Mouse (Mus musculus) kidney, embryonic 14.5 days (tissue): Measurements from ENCODE around the gene Ugt1a10. TPM values are rescaled to one million over a fixed set of nuclear protein-coding genes. Genes with fewer than 3 reads are reported as not detected.

Experiments
- ATAC-seq: fragments of 200-750 bp; cut with Nextera tagmentation; 2 replicates; pipeline ENCODE4 v1.8.0; 2017; ENCODE audit warnings: moderate number of reproducible peaks, mild to moderate bottlenecking, moderate TSS enrichment, moderate library complexity; ENCODE audit not compliant: low FRiP score, low TSS enrichment
- H3K27ac ChIP-seq: fragments of 300-500 bp; sonication (generic); 2 replicates; pipeline ENCODE4 v1.5.1; 2014; ENCODE audit warnings: low read depth, mild to moderate bottlenecking, low read length, moderate library complexity, mixed read lengths
- H3K27me3 ChIP-seq: fragments of 300-500 bp; sonication (generic); 2 replicates; pipeline ENCODE4 v1.6.1; 2014; ENCODE audit warnings: mild to moderate bottlenecking, low read length; ENCODE audit not compliant: control insufficient read depth, insufficient read depth
- H3K36me3 ChIP-seq: fragments of 300-500 bp; sonication (generic); 2 replicates; pipeline ENCODE4 v1.6.1; 2014; ENCODE audit warnings: low read length, mixed read lengths; ENCODE audit not compliant: control insufficient read depth, insufficient read depth
- H3K4me1 ChIP-seq: fragments of 300-500 bp; sonication (generic); 2 replicates; pipeline ENCODE4 v1.6.1; 2014; ENCODE audit warnings: low read length, mixed read lengths; ENCODE audit not compliant: control insufficient read depth, insufficient read depth
- H3K4me2 ChIP-seq: fragments of 300-500 bp; sonication (generic); replicated peaks from 2 replicates; pipeline ENCODE4 v1.6.1; 2014; ENCODE audit warnings: low read depth, mild to moderate bottlenecking, low read length
- H3K4me3 ChIP-seq: fragments of 300-500 bp; sonication (generic); 2 replicates; pipeline ENCODE4 v1.5.1; 2014; ENCODE audit warnings: mild to moderate bottlenecking, low read length
- H3K9ac ChIP-seq: fragments of 300-500 bp; sonication (generic); 2 replicates; pipeline ENCODE4 v1.6.1; 2014; ENCODE audit warnings: low read depth, mild to moderate bottlenecking, low read length, moderate library complexity
- H3K9me3 ChIP-seq: fragments of 300-500 bp; sonication (generic); 2 replicates; pipeline ENCODE4 v1.6.1; 2016; ENCODE audit warnings: low read length; ENCODE audit not compliant: control insufficient read depth
- WGBS: fragments of 180-500 bp; shearing (Covaris S2); extraction: QIAGEN DNeasy Blood & Tissue Kit; methylation state at CpG from one replicate; pipeline ENCODE4 v1.1.7; 2014; 5-methylcytosine and 5-hydroxymethylcytosine counted together
- polyA plus RNA-seq: library from polyadenylated mRNA; unstranded; fragments of >200 nt; fragmentation: Nextera tagmentation; extraction: Ambion mirVana; gene quantifications from 2 replicates; pipeline ENCODE4 v1.2.1, GENCODE M21; 2014

Gene Ugt1a10
- polyA plus RNA-seq, 1 experiment from 2014 or later: 9.2 TPM

GRCm38 (mm10) chr1:88255466-88255857 lies 200.3 kb downstream of the Ugt1a10 start:
- no peak overlapping the region for H3K4me2 ChIP-seq
- WGBS: 60% methylated on average over 2 of the region's 2 CpGs
- no peak overlapping the region for H3K27ac ChIP-seq
- no peaks in the 10 kb centered on the region for H3K27me3 ChIP-seq
- H3K4me3 ChIP-seq: no peak overlapping the region
- H3K4me1 ChIP-seq: no peaks in the 10 kb centered on the region; the same call in 1 of the 2 replicates
- H3K9ac ChIP-seq: no peak overlapping the region
- H3K9me3 ChIP-seq: peaks cover 52% of the 10 kb centered on the region
- ATAC-seq: no peak
- peaks cover 4% of the 10 kb centered on the region; the same call in 1 of the 2 replicates for H3K36me3 ChIP-seq

DNA sequence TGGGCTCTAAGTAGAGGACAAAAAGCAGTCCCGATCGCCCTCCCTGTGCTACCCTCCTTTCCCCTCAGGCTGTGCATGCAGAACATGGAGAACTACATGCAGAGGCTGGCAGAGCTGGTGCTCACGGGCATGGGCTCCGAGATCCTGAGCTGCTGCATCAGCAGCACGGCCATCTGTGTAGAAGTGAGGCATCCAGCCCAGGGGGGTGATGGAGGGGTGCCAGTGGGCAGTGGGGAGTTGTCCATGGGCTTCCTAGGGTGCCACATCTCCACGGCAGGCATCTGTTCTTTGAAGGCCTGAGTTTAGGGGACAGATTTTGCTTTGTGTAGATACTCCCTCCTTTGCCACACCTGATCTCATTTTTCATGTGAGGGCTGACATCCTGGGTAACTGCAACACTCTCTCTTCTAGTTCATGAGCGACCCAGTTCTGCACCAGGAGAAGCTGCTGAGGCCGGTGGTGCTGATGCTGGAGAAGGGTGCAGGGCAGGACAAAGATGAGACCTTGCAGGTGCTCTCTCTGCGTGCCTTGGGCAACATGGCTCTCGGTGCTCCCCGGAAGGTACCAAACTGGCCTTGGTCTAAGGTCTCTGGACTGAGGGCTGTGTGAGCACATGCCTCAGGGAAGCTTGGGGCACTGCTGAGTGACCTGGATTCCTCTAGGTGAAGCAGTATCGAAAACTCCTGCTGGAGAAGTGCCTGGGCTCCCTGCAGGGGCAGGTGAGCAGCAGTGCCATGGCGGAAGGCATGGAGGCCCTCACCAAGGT lies 201.0 kb downstream of the Ugt1a10 start:
- Histone ChIP-seq H3K36me3 (peaks cover 12% of the 10 kb centered on the region), H3K4me2 (no peak overlapping the region), H3K9ac (no peak overlapping the region), H3K27me3 (no peaks in the 10 kb centered on the region), H3K4me3 (no peak overlapping the region), H3K27ac (no peak overlapping the region), H3K4me1 (no peaks in the 10 kb centered on the region; the same call in 1 of the 2 replicates), H3K9me3 (peaks cover 47% of the 10 kb centered on the region)
- ATAC-seq: no peak
- WGBS: 81% methylated on average over 13 of the region's 13 CpGs

GRCm38 (mm10) chr1:88256886-88257663 lies 201.9 kb downstream of the Ugt1a10 start:
- H3K27me3 ChIP-seq: no peaks in the 10 kb centered on the region
- H3K9ac ChIP-seq: no peak overlapping the region
- no peak for ATAC-seq
- peaks cover 21% of the 10 kb centered on the region for H3K36me3 ChIP-seq
- 79% methylated on average over 10 of the region's 10 CpGs for WGBS
- H3K9me3 ChIP-seq: peaks cover 45% of the 10 kb centered on the region
- no peak overlapping the region for H3K27ac ChIP-seq
- H3K4me2 ChIP-seq: no peak overlapping the region
- no peaks in the 10 kb centered on the region; the same call in 1 of the 2 replicates for H3K4me1 ChIP-seq
- no peak overlapping the region for H3K4me3 ChIP-seq

- peaks cover 39% of the 10 kb centered on the region for H3K9me3 ChIP-seq
- H3K36me3 ChIP-seq: peaks cover 27% of the 10 kb centered on the region
- no peak overlapping the region for H3K4me3 ChIP-seq
- no peak for ATAC-seq
- no peak overlapping the region for H3K4me2 ChIP-seq
- no peaks in the 10 kb centered on the region for H3K27me3 ChIP-seq
- 83% methylated on average over 6 of the region's 6 CpGs for WGBS
- no peak overlapping the region for H3K27ac ChIP-seq
- H3K4me1 ChIP-seq: no peaks in the 10 kb centered on the region; the same call in 1 of the 2 replicates
- H3K9ac ChIP-seq: no peak overlapping the region
Measured at GRCm38 (mm10) chr1:88257681-88258080, 202.5 kb downstream of the Ugt1a10 start.

- no peak overlapping the region for H3K27ac ChIP-seq
- no peak overlapping the region for H3K4me2 ChIP-seq
- no peaks in the 10 kb centered on the region; the same call in 1 of the 2 replicates for H3K4me1 ChIP-seq
- 70% methylated on average over 6 of the region's 6 CpGs for WGBS
- H3K4me3 ChIP-seq: no peak overlapping the region
- H3K36me3 ChIP-seq: peaks cover 33% of the 10 kb centered on the region
- no peak overlapping the region for H3K9ac ChIP-seq
- no peaks in the 10 kb centered on the region for H3K27me3 ChIP-seq
- no peak for ATAC-seq
- peaks cover 35% of the 10 kb centered on the region for H3K9me3 ChIP-seq
Measured at GRCm38 (mm10) chr1:88258361-88258760, 203.2 kb downstream of the Ugt1a10 start.

GRCm38 (mm10) chr1:88258881-88259642 lies 203.9 kb downstream of the Ugt1a10 start:
- Histone ChIP-seq H3K4me2 (no peak overlapping the region), H3K4me1 (no peaks in the 10 kb centered on the region; the same call in 1 of the 2 replicates), H3K4me3 (no peak overlapping the region), H3K27me3 (no peaks in the 10 kb centered on the region), H3K27ac (no peak overlapping the region), H3K36me3 (peaks cover 40% of the 10 kb centered on the region), H3K9ac (peak overlapping the region; percentile 1; the same call in 1 of the 2 replicates), H3K9me3 (peaks cover 29% of the 10 kb centered on the region)
- ATAC-seq: peak; percentile 10; the same call in 1 of the 2 replicates
- 60% methylated on average over 8 of the region's 8 CpGs for WGBS

- H3K4me3 ChIP-seq: no peak overlapping the region
- H3K4me2 ChIP-seq: no peak overlapping the region
- ATAC-seq: peak; percentile 7; the same call in 1 of the 2 replicates
- no peak overlapping the region for H3K9ac ChIP-seq
- H3K27me3 ChIP-seq: no peaks in the 10 kb centered on the region
- H3K27ac ChIP-seq: no peak overlapping the region
- 73% methylated on average over 4 of the region's 4 CpGs for WGBS
- H3K9me3 ChIP-seq: peaks cover 26% of the 10 kb centered on the region
- H3K4me1 ChIP-seq: no peaks in the 10 kb centered on the region; the same call in 1 of the 2 replicates
- H3K36me3 ChIP-seq: peaks cover 46% of the 10 kb centered on the region
Measured at GRCm38 (mm10) chr1:88259643-88260024, 204.4 kb downstream of the Ugt1a10 start.

GRCm38 (mm10) chr1:88260114-88260513 lies 204.9 kb downstream of the Ugt1a10 start:
- 78% methylated on average over 6 of the region's 6 CpGs for WGBS
- H3K9ac ChIP-seq: no peak overlapping the region
- peaks cover 21% of the 10 kb centered on the region for H3K9me3 ChIP-seq

More at GRCm38 (mm10) chr1:88260114-88260513, 204.9 kb downstream of the Ugt1a10 start:
- H3K36me3 ChIP-seq: peaks cover 51% of the 10 kb centered on the region
- peak; percentile 10; the same call in 1 of the 2 replicates for ATAC-seq
- no peaks in the 10 kb centered on the region for H3K27me3 ChIP-seq
- no peak overlapping the region for H3K27ac ChIP-seq
- H3K4me3 ChIP-seq: no peak overlapping the region
- H3K4me1 ChIP-seq: no peaks in the 10 kb centered on the region; the same call in 1 of the 2 replicates
- no peak overlapping the region for H3K4me2 ChIP-seq
